Mouse (Mus musculus): ENCODE results near the gene Scd4. TPM values are rescaled to one million over a fixed set of nuclear protein-coding genes. Genes with fewer than 3 reads are reported as not detected.

Scd4 gene
- polyA plus RNA-seq, 1 experiment from 2014 or later: not detected

DNA sequence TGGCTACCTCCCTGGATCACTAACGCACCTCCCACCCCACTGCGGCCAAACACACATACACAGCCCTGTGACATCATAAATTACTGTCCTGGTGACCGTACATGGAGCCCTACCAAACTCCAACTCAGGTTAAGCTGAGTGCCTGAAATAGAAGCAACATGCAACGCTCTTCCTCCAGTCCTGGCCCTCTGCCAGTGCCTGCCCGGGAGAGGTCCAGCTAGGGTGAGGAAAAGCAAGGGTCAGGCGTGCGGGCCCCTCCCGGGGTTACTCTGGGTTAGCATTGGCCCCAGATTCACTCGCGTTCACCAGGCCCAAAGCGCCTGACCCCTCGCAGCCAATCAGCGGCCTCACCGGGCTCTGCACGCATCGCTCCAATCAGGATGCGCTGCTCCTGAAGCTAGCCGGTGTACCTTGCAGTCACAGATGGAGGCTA lies 18.5 kb upstream of the Scd4 start:
- peak overlapping the region; percentile 46 for H3K4me3 ChIP-seq (ENCODE audit: low read depth, low read length)
- peak; percentile 82 for DNase-seq (ENCODE audit: low spot score)
- peak overlapping the region; percentile 72 for H3K27ac ChIP-seq (replicated peaks; ENCODE audit: low read depth, low read length)
- H3K27me3 ChIP-seq (ENCODE audit: control insufficient read depth, insufficient read depth, low read length): no peaks in the 10 kb centered on the region
- H3K9ac ChIP-seq (replicated peaks; ENCODE audit: low read length): peak overlapping the region; percentile 47
- no peaks in the 10 kb centered on the region; the same call in 1 of the 2 replicates for H3K4me1 ChIP-seq (ENCODE audit: control insufficient read depth, insufficient read depth, low read length)
- no peaks in the 10 kb centered on the region for H3K36me3 ChIP-seq (replicated peaks; ENCODE audit: control insufficient read depth, insufficient read depth, low read depth, low read length)
- 2% methylated on average over 18 of the region's 18 CpGs for WGBS
- no peaks in the 10 kb centered on the region for H3K9me3 ChIP-seq (replicated peaks; ENCODE audit: control insufficient read depth, low read length)
- peak overlapping the region; percentile 61 for H3K4me2 ChIP-seq (ENCODE audit: low read depth, low read length)
- peak; percentile 86 for ATAC-seq (replicated peaks; ENCODE audit: insufficient number of reproducible peaks, low FRiP score, low TSS enrichment, low read depth)

DNA sequence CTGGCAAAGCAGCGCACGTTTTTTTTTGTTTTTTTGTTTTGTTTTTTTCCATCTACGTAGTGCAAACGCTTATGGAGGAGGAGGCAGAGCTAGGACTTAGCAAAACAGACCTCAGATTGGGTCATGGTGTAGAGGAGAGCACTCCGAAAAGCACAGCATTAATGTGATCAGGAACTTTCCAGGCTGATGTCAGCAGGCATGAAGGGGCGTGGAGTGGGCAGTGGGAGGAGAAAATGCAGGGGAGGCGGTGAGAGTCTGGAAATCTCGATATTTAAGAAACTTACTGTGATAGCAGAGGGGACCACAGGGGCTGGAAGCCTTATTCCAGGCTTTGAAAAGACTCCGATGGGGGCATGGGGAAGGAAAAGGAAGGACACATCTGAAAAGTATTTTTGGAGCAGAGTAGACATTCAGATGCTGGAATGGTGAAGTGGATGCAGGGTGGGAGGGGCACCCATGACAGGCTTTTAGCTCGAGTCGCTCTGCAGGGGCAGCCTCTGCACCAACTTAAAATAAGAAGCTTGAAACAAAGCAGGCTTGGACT lies 17.9 kb upstream of the Scd4 start:
- Histone ChIP-seq H3K4me2 (ENCODE audit: low read depth, low read length) (peak overlapping the region; percentile 61), H3K4me1 (ENCODE audit: control insufficient read depth, insufficient read depth, low read length) (no peaks in the 10 kb centered on the region; the same call in 1 of the 2 replicates), H3K27me3 (ENCODE audit: control insufficient read depth, insufficient read depth, low read length) (no peaks in the 10 kb centered on the region), H3K27ac (replicated peaks; ENCODE audit: low read depth, low read length) (peak overlapping the region; percentile 72), H3K9me3 (replicated peaks; ENCODE audit: control insufficient read depth, low read length) (no peaks in the 10 kb centered on the region), H3K36me3 (replicated peaks; ENCODE audit: control insufficient read depth, insufficient read depth, low read depth, low read length) (no peaks in the 10 kb centered on the region), H3K4me3 (ENCODE audit: low read depth, low read length) (peak overlapping the region; percentile 46), H3K9ac (replicated peaks; ENCODE audit: low read length) (peak overlapping the region; percentile 47)
- ATAC-seq (replicated peaks; ENCODE audit: insufficient number of reproducible peaks, low FRiP score, low TSS enrichment, low read depth) (0 out of 2 replicates have a peak, but pooled peaks have one; percentile 52), DNase-seq (ENCODE audit: low spot score) (peak; percentile 56)
- WGBS: 2% methylated on average over 11 of the region's 11 CpGs

DNA sequence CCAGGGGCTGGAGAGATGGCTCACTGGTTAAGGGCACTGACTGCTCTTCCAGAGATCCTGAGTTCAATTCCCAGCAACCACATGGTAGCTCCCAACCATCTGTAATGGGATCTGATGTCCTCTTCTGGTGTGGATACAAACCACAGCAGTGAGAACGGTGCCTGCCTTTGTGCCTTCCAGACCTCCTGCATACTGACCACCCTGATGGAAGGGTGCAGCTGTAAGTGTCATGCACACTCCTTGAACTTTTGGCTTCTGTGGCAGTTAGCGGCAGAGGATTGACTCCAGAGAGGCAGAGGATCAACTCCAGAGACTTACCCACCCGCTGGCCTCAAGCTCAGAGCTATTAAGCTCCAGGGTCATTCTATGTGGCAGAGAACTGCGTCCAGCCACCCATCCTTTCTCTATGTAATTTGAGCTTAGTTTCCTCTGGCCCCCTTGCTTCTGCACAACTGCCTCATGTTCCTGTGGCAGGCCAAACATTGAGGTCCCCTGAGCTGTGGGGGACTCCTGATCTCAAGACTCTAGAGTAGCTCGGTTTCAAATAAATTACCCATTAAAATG lies 16.1 kb upstream of the Scd4 start:
- H3K27me3 ChIP-seq (ENCODE audit: control insufficient read depth, insufficient read depth, low read length): no peaks in the 10 kb centered on the region
- no peak overlapping the region for H3K9ac ChIP-seq (replicated peaks; ENCODE audit: low read length)
- H3K4me3 ChIP-seq (ENCODE audit: low read depth, low read length): no peak overlapping the region
- ATAC-seq (replicated peaks; ENCODE audit: insufficient number of reproducible peaks, low FRiP score, low TSS enrichment, low read depth) (no peak), DNase-seq (ENCODE audit: low spot score) (no peak)
- 36% methylated on average over 5 of the region's 5 CpGs for WGBS
- no peaks in the 10 kb centered on the region; the same call in 1 of the 2 replicates for H3K4me1 ChIP-seq (ENCODE audit: control insufficient read depth, insufficient read depth, low read length)
- no peaks in the 10 kb centered on the region for H3K36me3 ChIP-seq (replicated peaks; ENCODE audit: control insufficient read depth, insufficient read depth, low read depth, low read length)
- H3K4me2 ChIP-seq (ENCODE audit: low read depth, low read length): no peak overlapping the region
- H3K27ac ChIP-seq (replicated peaks; ENCODE audit: low read depth, low read length): no peak overlapping the region
- no peaks in the 10 kb centered on the region for H3K9me3 ChIP-seq (replicated peaks; ENCODE audit: control insufficient read depth, low read length)

DNA sequence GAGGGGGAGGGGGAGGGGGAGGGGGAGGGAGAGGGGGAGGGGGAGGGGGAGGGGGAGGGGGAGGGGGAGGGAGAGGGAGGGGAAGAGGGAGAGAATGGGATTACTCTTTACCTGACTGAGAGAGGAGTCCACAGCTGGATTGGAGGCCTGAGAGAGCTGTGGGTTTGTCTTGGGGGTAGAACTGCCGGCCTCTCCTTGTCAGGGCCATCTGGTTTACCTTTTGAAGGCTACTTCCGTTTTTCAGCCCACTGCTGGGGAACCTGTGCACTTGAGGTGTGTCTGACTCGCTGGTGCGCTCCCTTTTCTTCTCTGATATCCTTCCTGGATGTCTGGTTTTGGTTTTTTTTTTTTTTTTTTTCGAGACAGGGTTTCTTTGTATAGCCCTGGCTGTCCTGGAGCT lies 15.5 kb upstream of the Scd4 start:
- no peaks in the 10 kb centered on the region for H3K27me3 ChIP-seq (ENCODE audit: control insufficient read depth, insufficient read depth, low read length)
- H3K9ac ChIP-seq (replicated peaks; ENCODE audit: low read length): no peak overlapping the region
- H3K9me3 ChIP-seq (replicated peaks; ENCODE audit: control insufficient read depth, low read length): no peaks in the 10 kb centered on the region
- ATAC-seq (replicated peaks; ENCODE audit: insufficient number of reproducible peaks, low FRiP score, low TSS enrichment, low read depth) (no peak), DNase-seq (ENCODE audit: low spot score) (no peak)
- H3K4me1 ChIP-seq (ENCODE audit: control insufficient read depth, insufficient read depth, low read length): no peaks in the 10 kb centered on the region; the same call in 1 of the 2 replicates
- WGBS: 74% methylated on average over 5 of the region's 5 CpGs
- H3K27ac ChIP-seq (replicated peaks; ENCODE audit: low read depth, low read length): no peak overlapping the region
- H3K4me2 ChIP-seq (ENCODE audit: low read depth, low read length): no peak overlapping the region
- no peak overlapping the region for H3K4me3 ChIP-seq (ENCODE audit: low read depth, low read length)
- H3K36me3 ChIP-seq (replicated peaks; ENCODE audit: control insufficient read depth, insufficient read depth, low read depth, low read length): no peaks in the 10 kb centered on the region

DNA sequence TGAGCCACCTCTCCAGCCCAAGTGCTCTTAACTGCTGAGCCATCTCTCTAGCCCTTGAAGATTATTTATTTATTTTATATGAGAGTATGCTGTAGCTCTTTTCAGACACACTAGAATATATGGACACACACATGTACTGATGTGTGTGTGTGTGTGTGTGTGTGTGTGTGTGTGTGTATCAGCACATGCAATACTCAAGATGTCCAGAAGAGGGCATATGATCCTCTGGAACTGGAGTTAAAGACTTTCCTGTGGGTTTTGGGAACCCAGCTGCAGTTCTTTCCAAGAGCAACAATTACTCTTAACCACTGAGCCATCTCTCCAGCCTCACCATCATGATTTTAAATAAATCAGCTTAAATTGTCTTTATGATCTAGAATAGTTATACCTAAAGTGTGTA lies 14.3 kb upstream of the Scd4 start:
- no peak overlapping the region for H3K4me3 ChIP-seq (ENCODE audit: low read depth, low read length)

DNA sequence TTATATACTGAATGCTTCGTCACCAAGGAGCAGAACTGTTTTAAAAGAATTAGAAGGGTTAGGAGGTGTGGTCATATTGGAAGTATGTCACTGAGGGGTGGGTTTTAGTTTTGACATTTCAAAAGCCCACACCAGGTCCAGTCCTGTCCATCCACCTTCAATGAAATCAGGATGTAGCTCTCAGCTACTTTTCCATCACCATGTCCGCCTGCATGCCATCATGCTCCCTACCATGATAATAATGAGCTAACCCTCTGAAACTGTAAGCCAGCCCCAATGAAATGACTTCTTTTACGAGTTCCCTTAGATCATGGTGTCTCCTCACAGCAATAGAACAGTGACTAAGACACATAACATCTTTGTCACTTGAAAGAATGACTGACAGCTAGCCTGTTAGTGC lies 12.6 kb upstream of the Scd4 start:
- Histone ChIP-seq H3K27me3 (ENCODE audit: control insufficient read depth, insufficient read depth, low read length) (no peaks in the 10 kb centered on the region), H3K9ac (replicated peaks; ENCODE audit: low read length) (no peak overlapping the region), H3K9me3 (replicated peaks; ENCODE audit: control insufficient read depth, low read length) (no peaks in the 10 kb centered on the region), H3K27ac (replicated peaks; ENCODE audit: low read depth, low read length) (no peak overlapping the region), H3K4me2 (ENCODE audit: low read depth, low read length) (no peak overlapping the region), H3K4me1 (ENCODE audit: control insufficient read depth, insufficient read depth, low read length) (no peaks in the 10 kb centered on the region), H3K36me3 (replicated peaks; ENCODE audit: control insufficient read depth, insufficient read depth, low read depth, low read length) (no peaks in the 10 kb centered on the region), H3K4me3 (ENCODE audit: low read depth, low read length) (no peak overlapping the region)
- ATAC-seq (replicated peaks; ENCODE audit: insufficient number of reproducible peaks, low FRiP score, low TSS enrichment, low read depth) (no peak), DNase-seq (ENCODE audit: low spot score) (no peak)
- 79% methylated on average over 3 of the region's 3 CpGs for WGBS

More for the DNA sequence above, 14.3 kb upstream of the Scd4 start:
- no peak overlapping the region for H3K27ac ChIP-seq (replicated peaks; ENCODE audit: low read depth, low read length)
- H3K36me3 ChIP-seq (replicated peaks; ENCODE audit: control insufficient read depth, insufficient read depth, low read depth, low read length): no peaks in the 10 kb centered on the region
- DNase-seq (ENCODE audit: low spot score): no peak
- H3K9ac ChIP-seq (replicated peaks; ENCODE audit: low read length): no peak overlapping the region
- no peak overlapping the region for H3K4me2 ChIP-seq (ENCODE audit: low read depth, low read length)
- H3K4me1 ChIP-seq (ENCODE audit: control insufficient read depth, insufficient read depth, low read length): no peaks in the 10 kb centered on the region; the same call in 1 of the 2 replicates
- H3K9me3 ChIP-seq (replicated peaks; ENCODE audit: control insufficient read depth, low read length): no peaks in the 10 kb centered on the region
- no peaks in the 10 kb centered on the region for H3K27me3 ChIP-seq (ENCODE audit: control insufficient read depth, insufficient read depth, low read length)
- ATAC-seq (replicated peaks; ENCODE audit: insufficient number of reproducible peaks, low FRiP score, low TSS enrichment, low read depth): no peak

DNA sequence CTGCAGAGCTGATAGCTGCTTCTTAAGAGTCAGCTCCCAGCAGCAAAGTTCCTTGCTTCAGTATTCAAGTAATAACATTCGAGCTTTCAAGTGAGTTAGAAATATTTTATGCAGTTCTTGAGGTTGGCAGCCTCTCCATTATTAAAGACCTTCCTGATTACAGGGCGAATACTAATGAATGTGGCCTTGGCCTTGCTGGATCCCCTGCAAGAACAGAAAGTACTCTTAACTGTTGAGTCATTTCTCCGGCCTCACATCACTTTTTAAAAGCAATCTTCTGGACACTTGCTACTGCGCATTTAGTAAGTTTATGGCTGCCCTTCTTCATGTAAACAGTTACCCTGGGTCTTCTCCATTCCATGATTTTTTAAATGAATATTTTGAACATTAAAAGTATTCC lies 11.7 kb upstream of the Scd4 start:
- no peaks in the 10 kb centered on the region for H3K27me3 ChIP-seq (ENCODE audit: control insufficient read depth, insufficient read depth, low read length)
- no peak overlapping the region for H3K27ac ChIP-seq (replicated peaks; ENCODE audit: low read depth, low read length)
- H3K4me1 ChIP-seq (ENCODE audit: control insufficient read depth, insufficient read depth, low read length): no peaks in the 10 kb centered on the region
- WGBS: 81% methylated on average over 4 of the region's 4 CpGs
- H3K4me2 ChIP-seq (ENCODE audit: low read depth, low read length): no peak overlapping the region
- H3K9ac ChIP-seq (replicated peaks; ENCODE audit: low read length): no peak overlapping the region
- ATAC-seq (replicated peaks; ENCODE audit: insufficient number of reproducible peaks, low FRiP score, low TSS enrichment, low read depth) (no peak), DNase-seq (ENCODE audit: low spot score) (no peak)
- no peaks in the 10 kb centered on the region for H3K9me3 ChIP-seq (replicated peaks; ENCODE audit: control insufficient read depth, low read length)
- no peaks in the 10 kb centered on the region for H3K36me3 ChIP-seq (replicated peaks; ENCODE audit: control insufficient read depth, insufficient read depth, low read depth, low read length)
- no peak overlapping the region for H3K4me3 ChIP-seq (ENCODE audit: low read depth, low read length)

DNA sequence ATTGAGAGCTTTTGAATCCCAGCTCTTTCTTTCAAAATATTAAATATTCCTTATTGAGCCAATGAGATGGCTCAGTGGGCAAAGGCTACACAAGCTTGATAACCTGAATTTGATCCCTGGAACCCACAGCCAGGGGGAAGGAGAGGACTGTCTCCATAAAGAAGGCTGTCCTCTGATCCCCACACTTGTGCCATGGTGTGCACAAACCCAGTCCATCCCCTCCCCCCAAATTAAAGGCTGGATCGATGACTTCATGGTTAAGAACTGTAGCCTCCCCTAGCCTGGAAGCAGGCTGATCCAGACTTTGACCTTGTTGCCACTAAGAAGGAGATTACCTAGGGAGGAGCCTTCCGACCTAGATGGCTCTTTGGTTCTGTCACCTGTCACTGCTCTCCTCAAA lies 11.3 kb upstream of the Scd4 start:
- Histone ChIP-seq H3K9me3 (replicated peaks; ENCODE audit: control insufficient read depth, low read length) (no peaks in the 10 kb centered on the region), H3K27me3 (ENCODE audit: control insufficient read depth, insufficient read depth, low read length) (no peaks in the 10 kb centered on the region), H3K27ac (replicated peaks; ENCODE audit: low read depth, low read length) (no peak overlapping the region), H3K36me3 (replicated peaks; ENCODE audit: control insufficient read depth, insufficient read depth, low read depth, low read length) (no peaks in the 10 kb centered on the region), H3K9ac (replicated peaks; ENCODE audit: low read length) (no peak overlapping the region), H3K4me2 (ENCODE audit: low read depth, low read length) (no peak overlapping the region), H3K4me3 (ENCODE audit: low read depth, low read length) (no peak overlapping the region), H3K4me1 (ENCODE audit: control insufficient read depth, insufficient read depth, low read length) (no peaks in the 10 kb centered on the region)
- DNase-seq (ENCODE audit: low spot score): no peak
- ATAC-seq (replicated peaks; ENCODE audit: insufficient number of reproducible peaks, low FRiP score, low TSS enrichment, low read depth): no peak
- WGBS: 78% methylated on average over 2 of the region's 2 CpGs
